Mouse (Mus musculus) macrophage (primary cell): Measurements from ENCODE around the gene Pebp1. TPM values are rescaled to one million over a fixed set of nuclear protein-coding genes. Genes with fewer than 3 reads are reported as not detected.

Source experiments
- H3K27ac ChIP-seq: fragments of 350-480 bp; formaldehyde crosslinking; 2 replicates; pipeline ENCODE4 v1.9.0; 2021
- H3K36me3 ChIP-seq: fragments of 350-480 bp; formaldehyde crosslinking; 2 replicates; pipeline ENCODE4 v1.9.0; 2021; ENCODE audit errors: inconsistent target
- H3K4me3 ChIP-seq: fragments of 350-480 bp; formaldehyde crosslinking; 2 replicates; pipeline ENCODE4 v1.9.0; 2021; ENCODE audit errors: inconsistent target
- H3K79me2 ChIP-seq: fragments of 350-480 bp; formaldehyde crosslinking; 2 replicates; pipeline ENCODE4 v1.9.0; 2021; ENCODE audit errors: inconsistent target
- WGBS: methylation state at CpG from one replicate; pipeline ENCODE4 v1.1.7; 2026; ENCODE audit warnings: inconsistent platforms; ENCODE audit not compliant: missing documents; 5-methylcytosine and 5-hydroxymethylcytosine counted together
- polyA plus RNA-seq: library from polyadenylated mRNA; stranded (reverse); fragments of 250-400 nt; gene quantifications from 3 replicates; pipeline ENCODE4 v1.2.4, GENCODE M21; 2018; ENCODE audit warnings: inconsistent platforms

Pebp1 gene
- polyA plus RNA-seq, 1 experiment from 2014 or later: 88.4 TPM

- WGBS: 74% methylated on average over 5 of the region's 5 CpGs
- Histone ChIP-seq H3K27ac (no peak overlapping the region), H3K36me3 (peaks cover 31% of the 10 kb centered on the region), H3K4me3 (no peak overlapping the region), H3K79me2 (no peaks in the 10 kb centered on the region)
Observed at GRCm38 (mm10) chr5:117274817-117275216, 12.6 kb downstream of the Pebp1 start.

GRCm38 (mm10) chr5:117271945-117272344 is 15.5 kb downstream of the Pebp1 start:
- Histone ChIP-seq H3K4me3 (no peak overlapping the region), H3K36me3 (peaks cover 56% of the 10 kb centered on the region), H3K79me2 (no peaks in the 10 kb centered on the region), H3K27ac (no peak overlapping the region)
- WGBS: 95% methylated on average over 13 of the region's 14 CpGs

- H3K27ac ChIP-seq: no peak overlapping the region
- H3K36me3 ChIP-seq: peaks cover 80% of the 10 kb centered on the region
- WGBS: 96% methylated on average over 9 of the region's 12 CpGs
- no peaks in the 10 kb centered on the region for H3K79me2 ChIP-seq
- no peak overlapping the region for H3K4me3 ChIP-seq
Observed at GRCm38 (mm10) chr5:117269395-117269794, 18.0 kb downstream of the Pebp1 start.

- Histone ChIP-seq H3K27ac (no peak overlapping the region), H3K79me2 (no peaks in the 10 kb centered on the region), H3K36me3 (peaks cover 85% of the 10 kb centered on the region), H3K4me3 (no peak overlapping the region)
- WGBS: 93% methylated on average over 5 of the region's 5 CpGs
Observed at GRCm38 (mm10) chr5:117268749-117269148, 18.7 kb downstream of the Pebp1 start.

GRCm38 (mm10) chr5:117267913-117268312 is 19.5 kb downstream of the Pebp1 start:
- peaks cover 88% of the 10 kb centered on the region for H3K36me3 ChIP-seq
- no peaks in the 10 kb centered on the region for H3K79me2 ChIP-seq
- no peak overlapping the region for H3K27ac ChIP-seq
- H3K4me3 ChIP-seq: no peak overlapping the region
- WGBS: 79% methylated on average over 12 of the region's 14 CpGs

GRCm38 (mm10) chr5:117264701-117265100 is 22.7 kb downstream of the Pebp1 start:
- H3K4me3 ChIP-seq: no peak overlapping the region
- peaks cover 91% of the 10 kb centered on the region for H3K36me3 ChIP-seq
- H3K27ac ChIP-seq: no peak overlapping the region
- WGBS: 97% methylated on average over 5 of the region's 5 CpGs
- no peaks in the 10 kb centered on the region for H3K79me2 ChIP-seq

GRCm38 (mm10) chr5:117263566-117263965 is 23.9 kb downstream of the Pebp1 start:
- Histone ChIP-seq H3K4me3 (no peak overlapping the region), H3K79me2 (no peaks in the 10 kb centered on the region), H3K36me3 (peaks cover 91% of the 10 kb centered on the region), H3K27ac (no peak overlapping the region)
- WGBS: 82% methylated on average over 5 of the region's 21 CpGs

- H3K36me3 ChIP-seq: peaks cover 99% of the 10 kb centered on the region
- no peak overlapping the region for H3K27ac ChIP-seq
- no peaks in the 10 kb centered on the region for H3K79me2 ChIP-seq
- no peak overlapping the region for H3K4me3 ChIP-seq
- WGBS: 91% methylated on average over 9 of the region's 15 CpGs
Observed at GRCm38 (mm10) chr5:117258276-117258675, 29.1 kb downstream of the Pebp1 start.

GRCm38 (mm10) chr5:117251763-117252162 is 35.7 kb downstream of the Pebp1 start:
- Histone ChIP-seq H3K79me2 (no peaks in the 10 kb centered on the region), H3K36me3 (peaks cover 94% of the 10 kb centered on the region), H3K27ac (no peak overlapping the region), H3K4me3 (no peak overlapping the region)
- 83% methylated on average over 3 of the region's 3 CpGs for WGBS

- no peak overlapping the region for H3K27ac ChIP-seq
- 96% methylated on average over 18 of the region's 24 CpGs for WGBS
- no peaks in the 10 kb centered on the region for H3K79me2 ChIP-seq
- no peak overlapping the region for H3K4me3 ChIP-seq
- peaks cover 93% of the 10 kb centered on the region for H3K36me3 ChIP-seq
Observed at GRCm38 (mm10) chr5:117250796-117251195, 36.6 kb downstream of the Pebp1 start.

- Histone ChIP-seq H3K27ac (no peak overlapping the region), H3K4me3 (no peak overlapping the region), H3K36me3 (peaks cover 93% of the 10 kb centered on the region), H3K79me2 (no peaks in the 10 kb centered on the region)
- WGBS: 92% methylated on average over 10 of the region's 10 CpGs
Observed at GRCm38 (mm10) chr5:117248351-117248750, 39.1 kb downstream of the Pebp1 start.

GRCm38 (mm10) chr5:117245170-117245569 is 42.3 kb downstream of the Pebp1 start:
- WGBS: 92% methylated on average over 8 of the region's 8 CpGs
- Histone ChIP-seq H3K36me3 (peaks cover 97% of the 10 kb centered on the region), H3K79me2 (no peaks in the 10 kb centered on the region), H3K4me3 (no peak overlapping the region), H3K27ac (no peak overlapping the region)

GRCm38 (mm10) chr5:117242671-117243478 is 44.5 kb downstream of the Pebp1 start:
- 95% methylated on average over 21 of the region's 22 CpGs for WGBS

GRCm38 (mm10) chr5:117241935-117242531 is 45.4 kb downstream of the Pebp1 start:
- no peak overlapping the region for H3K27ac ChIP-seq
- WGBS: 95% methylated on average over 15 of the region's 16 CpGs
- H3K36me3 ChIP-seq: peaks cover 81% of the 10 kb centered on the region
- no peaks in the 10 kb centered on the region for H3K79me2 ChIP-seq
- no peak overlapping the region for H3K4me3 ChIP-seq

More at GRCm38 (mm10) chr5:117242671-117243478, 44.5 kb downstream of the Pebp1 start:
- no peak overlapping the region for H3K4me3 ChIP-seq
- no peak overlapping the region for H3K27ac ChIP-seq
- no peaks in the 10 kb centered on the region for H3K79me2 ChIP-seq
- H3K36me3 ChIP-seq: peaks cover 89% of the 10 kb centered on the region

GRCm38 (mm10) chr5:117240761-117241322 is 46.6 kb downstream of the Pebp1 start:
- WGBS: 88% methylated on average over 20 of the region's 32 CpGs
- Histone ChIP-seq H3K36me3 (peaks cover 81% of the 10 kb centered on the region), H3K4me3 (no peak overlapping the region), H3K27ac (no peak overlapping the region), H3K79me2 (no peaks in the 10 kb centered on the region)
